Mouse (Mus musculus) layer of hippocampus, adult 9-10 months (tissue): ENCODE measurements around the gene Bsph1.
"Not testable (repeated sequence)": the region's sequence is repeated elsewhere in the genome, so short reads cannot be mapped to it uniquely, and the experiment has no call there.

Experiments used
- DNase-seq: peaks from one replicate; pipeline ENCODE4 v3.0.0; 2022; ENCODE audit warnings: low spot score

The Bsph1 gene

DNA sequence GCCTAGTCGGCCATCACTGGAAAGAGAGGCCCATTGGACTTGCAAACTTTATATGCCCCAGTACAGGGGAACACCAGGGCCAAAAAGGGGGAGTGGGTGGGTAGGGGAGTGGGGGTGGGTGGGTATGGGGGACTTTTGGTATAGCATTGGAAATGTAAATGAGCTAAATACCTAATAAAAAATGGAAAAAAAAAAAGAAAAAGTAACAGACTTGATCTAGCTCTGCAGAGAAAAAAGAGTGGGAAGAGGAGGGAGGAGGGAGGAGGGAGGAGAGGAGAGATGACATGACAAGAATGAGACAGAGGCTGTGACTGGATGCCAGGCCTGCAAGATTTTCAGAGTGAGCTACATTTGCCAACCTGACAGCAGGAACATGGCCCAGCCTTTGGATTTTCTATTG, at the start of gene Bsph1:
Gene Bsph1, plus strand, starts transcription at position 301 of the 400 bp plus-strand sequence.
- DNase-seq: not testable (repeated sequence)

DNA sequence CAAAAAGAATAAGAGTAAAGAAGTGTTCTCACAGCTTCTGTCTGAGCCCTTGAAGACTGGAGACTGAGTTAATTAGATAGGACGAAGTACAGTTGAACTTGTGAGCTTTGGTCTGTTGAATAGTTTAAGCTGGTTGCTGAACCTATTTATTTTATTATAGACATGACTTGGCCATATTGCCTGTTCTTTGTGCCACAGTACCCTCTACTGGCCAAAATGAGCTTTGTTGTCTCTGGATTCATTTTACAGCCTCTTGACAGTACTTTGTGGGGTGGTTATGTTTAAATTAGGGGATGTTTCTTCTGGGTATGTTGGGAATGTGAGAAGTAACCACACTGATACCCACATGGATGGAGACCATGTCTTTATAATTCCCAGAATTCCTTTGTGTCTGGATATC, 60.9 kb downstream of the Bsph1 start:
- DNase-seq: peak; percentile 7
